Mouse (Mus musculus) cerebellum, adult 9-10 months (tissue): Measurements from ENCODE around the gene Ap4e1.
A peak's percentile ranks its signal among the peaks of the same experiment; 100 is the strongest.

Source experiments
- DNase-seq: peaks from one replicate; pipeline ENCODE4 v3.0.0; 2022

Gene Ap4e1

GRCm38 (mm10) chr2:127008469-127008998 lies at the start of gene Ap4e1:
Ap4e1 (plus strand) TSS chr2:127008717.
- peak; percentile 97 for DNase-seq

GRCm38 (mm10) chr2:126961696-126962095 lies 46.8 kb upstream of the Ap4e1 start:
- DNase-seq: no peak

GRCm38 (mm10) chr2:126977428-126977827 lies 31.1 kb upstream of the Ap4e1 start:
- DNase-seq: no peak

GRCm38 (mm10) chr2:126983221-126983620 lies 25.3 kb upstream of the Ap4e1 start:
- DNase-seq: no peak

- DNase-seq: no peak
Observed at GRCm38 (mm10) chr2:126989919-126990318, 18.6 kb upstream of the Ap4e1 start.

- no peak for DNase-seq
Observed at GRCm38 (mm10) chr2:126992742-126993141, 15.8 kb upstream of the Ap4e1 start.

- DNase-seq: no peak
Observed at GRCm38 (mm10) chr2:126994384-126995166, 13.9 kb upstream of the Ap4e1 start.

GRCm38 (mm10) chr2:126996737-126997136 lies 11.8 kb upstream of the Ap4e1 start:
- DNase-seq: peak; percentile 73

GRCm38 (mm10) chr2:126998219-126998618 lies 10.3 kb upstream of the Ap4e1 start:
- no peak for DNase-seq

- DNase-seq: no peak
Observed at GRCm38 (mm10) chr2:127000406-127001324, 7.9 kb upstream of the Ap4e1 start.

GRCm38 (mm10) chr2:127004046-127004445 lies 4.5 kb upstream of the Ap4e1 start:
- no peak for DNase-seq

- DNase-seq: peak; percentile 39
Observed at GRCm38 (mm10) chr2:127006634-127007370, 1.7 kb upstream of the Ap4e1 start.

GRCm38 (mm10) chr2:127007509-127007908 lies 1.0 kb upstream of the Ap4e1 start:
- peak; percentile 8 for DNase-seq

GRCm38 (mm10) chr2:127035006-127035605 lies 26.6 kb downstream of the Ap4e1 start:
- no peak for DNase-seq

GRCm38 (mm10) chr2:127037299-127037698 lies 28.8 kb downstream of the Ap4e1 start:
- DNase-seq: no peak

GRCm38 (mm10) chr2:127061471-127061870 lies 53.0 kb downstream of the Ap4e1 start:
- no peak for DNase-seq

- DNase-seq: no peak
Observed at GRCm38 (mm10) chr2:127068806-127069205, 60.3 kb downstream of the Ap4e1 start.

GRCm38 (mm10) chr2:127069781-127070434 lies 61.4 kb downstream of the Ap4e1 start:
- DNase-seq: peak; percentile 10

GRCm38 (mm10) chr2:127070435-127070841 lies 61.9 kb downstream of the Ap4e1 start, which contains the start of gene Blvra:
Blvra (plus strand) TSS chr2:127070665.
- peak; percentile 87 for DNase-seq

- DNase-seq: no peak
Observed at GRCm38 (mm10) chr2:127070879-127071278, 62.4 kb downstream of the Ap4e1 start.

- DNase-seq: no peak
Observed at GRCm38 (mm10) chr2:127074116-127074515, 65.6 kb downstream of the Ap4e1 start.

- no peak for DNase-seq
Observed at GRCm38 (mm10) chr2:127077611-127078010, 69.1 kb downstream of the Ap4e1 start.
